Mouse (Mus musculus) megakaryocyte progenitor cell, adult 5-6 weeks (primary cell): ENCODE measurements around the gene Gm17190. TPM values are rescaled to one million over a fixed set of nuclear protein-coding genes. Genes with fewer than 3 reads are reported as not detected.
"Not testable (repeated sequence)": the region's sequence is repeated elsewhere in the genome, so short reads cannot be mapped to it uniquely, and the experiment has no call there.

Experiments used
- ATAC-seq: replicated peaks from 2 replicates; pipeline ENCODE4 v1.8.0; 2016; ENCODE audit warnings: mild to moderate bottlenecking, moderate TSS enrichment, inconsistent platforms; ENCODE audit not compliant: poor library complexity
- total RNA-seq, 2 experiments: library from RNA; stranded (forward) in 1 of 2; stranded (reverse) in 1 of 2; fragments of 157-497, 149-512 nt in 1 of 2; fragments of 200-1000 nt in 1 of 2; gene quantifications; 2 replicates each; pipeline versions ENCODE4 v1.2.3 to v1.2.4; 2015 to 2017

The Gm17190 gene
- total RNA-seq (2015) (not detected in 2 replicates), total RNA-seq (2017) (not detected in 2 replicates)

GRCm38 (mm10) chr13:96081754-96082153 lies at the start of gene Gm17190:
Gene Gm17190 (plus strand): TSS chr13:96082054.
- not testable (repeated sequence) for ATAC-seq

- ATAC-seq = no peak
Observed at GRCm38 (mm10) chr13:96039536-96039935, 42.3 kb upstream of the Gm17190 start.

DNA sequence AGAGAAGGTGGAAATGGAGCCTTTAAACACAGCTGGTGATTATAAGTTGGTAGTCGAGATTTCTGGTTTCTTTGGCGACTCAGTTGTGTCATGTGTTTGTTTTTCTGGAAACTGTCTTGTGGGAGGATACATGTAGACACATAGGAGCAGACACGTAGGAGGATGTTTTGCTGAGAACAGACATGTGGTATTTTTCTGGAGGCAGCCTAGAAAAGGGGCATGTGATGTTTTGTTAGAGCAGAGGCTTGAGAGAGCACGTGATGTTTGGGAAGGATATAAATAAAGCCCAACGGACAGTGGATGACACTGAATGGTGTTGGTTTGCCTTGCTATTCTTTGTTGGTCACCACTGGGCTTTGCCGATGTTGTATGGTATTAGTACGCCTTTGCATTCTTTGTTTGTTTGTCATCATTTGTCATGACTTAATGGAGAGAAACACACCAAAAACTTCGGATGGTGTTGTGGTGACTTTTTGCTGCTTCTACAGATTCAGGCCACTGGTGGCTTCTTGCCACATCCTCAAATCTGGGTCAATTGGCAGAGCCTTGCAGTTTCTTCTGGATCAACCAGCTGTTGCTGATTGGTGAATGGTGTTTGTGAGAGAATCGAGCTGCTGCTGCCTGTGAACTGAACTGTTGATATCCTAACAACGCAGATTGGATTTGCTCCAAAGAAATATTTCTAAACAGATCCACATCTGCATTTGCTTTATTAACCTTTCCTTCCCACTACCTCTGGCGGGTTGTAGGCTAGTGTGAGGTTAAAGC lies 41.4 kb upstream of the Gm17190 start:
- no peak for ATAC-seq

GRCm38 (mm10) chr13:96045396-96045795 lies 36.5 kb upstream of the Gm17190 start:
- no peak for ATAC-seq

- ATAC-seq = no peak
Observed at GRCm38 (mm10) chr13:96052755-96053154, 29.1 kb upstream of the Gm17190 start.

DNA sequence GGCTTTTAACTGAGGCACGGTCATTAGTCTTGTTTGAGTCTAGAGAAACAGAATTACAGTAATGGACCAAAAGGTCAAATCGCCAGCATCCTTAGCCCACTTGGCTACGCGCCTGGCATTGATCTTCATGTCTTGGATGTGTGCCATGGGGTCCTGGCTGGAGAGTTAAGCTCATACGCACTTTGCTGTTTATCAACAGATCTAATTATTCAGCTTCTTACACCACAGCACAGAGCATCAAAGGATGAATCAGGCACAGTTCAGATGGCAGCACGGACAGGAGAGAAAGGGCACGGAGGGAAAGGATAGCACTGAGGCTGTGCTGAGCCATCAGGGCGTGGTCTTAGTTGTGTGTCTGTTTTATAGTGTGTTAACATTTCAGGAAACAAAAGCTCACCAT lies 8.3 kb upstream of the Gm17190 start:
- no peak for ATAC-seq

DNA sequence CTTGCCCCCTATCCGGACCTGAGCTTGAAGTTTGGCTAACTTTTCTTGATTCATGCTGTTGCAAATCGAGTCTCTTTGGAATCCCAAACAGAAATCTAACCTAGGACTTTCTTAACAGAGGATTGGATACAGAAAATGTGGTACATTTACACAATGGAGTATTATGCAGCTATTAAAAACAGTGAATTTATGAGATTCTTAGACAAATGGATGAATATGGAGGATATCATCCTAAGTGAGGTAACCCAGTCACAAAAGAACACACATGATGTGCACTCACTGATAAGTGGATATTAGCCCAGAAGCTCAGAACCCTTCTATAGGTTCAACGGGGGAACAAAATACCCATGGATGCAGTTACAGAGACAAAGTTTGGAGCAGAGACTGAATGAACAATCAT lies 578 bp upstream of the Gm17190 start, which contains the start of gene Gm20075:
Gene Gm20075, minus strand, starts transcription at position 101 of the 400 bp plus-strand sequence.
- ATAC-seq = not testable (repeated sequence)

GRCm38 (mm10) chr13:96085581-96086302 lies 3.9 kb downstream of the Gm17190 start:
- no peak for ATAC-seq

DNA sequence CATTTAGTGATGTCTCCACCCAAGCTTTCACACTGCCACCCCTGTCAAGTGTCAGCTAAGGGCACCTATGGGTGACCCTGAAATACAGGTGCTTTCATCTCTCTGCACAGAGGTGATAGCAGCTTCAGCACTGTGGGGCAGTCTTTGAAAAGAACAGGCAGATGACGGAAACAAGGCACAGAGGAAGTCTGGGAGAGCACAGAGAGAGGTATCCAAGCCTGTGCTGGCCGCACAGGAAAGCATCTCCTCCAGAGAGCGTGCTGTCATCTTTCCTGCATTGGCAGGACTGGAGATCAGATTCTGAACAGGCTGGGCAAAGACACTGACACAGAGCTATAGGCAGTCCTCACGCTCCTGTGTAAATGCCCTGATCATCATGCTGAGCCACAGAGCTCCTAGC lies 9.1 kb downstream of the Gm17190 start:
- no peak for ATAC-seq

GRCm38 (mm10) chr13:96106367-96106766 lies 24.5 kb downstream of the Gm17190 start:
- ATAC-seq = peak; percentile 63

GRCm38 (mm10) chr13:96110767-96111166 lies 28.9 kb downstream of the Gm17190 start:
- ATAC-seq = no peak

GRCm38 (mm10) chr13:96112711-96113110 lies 30.9 kb downstream of the Gm17190 start:
- ATAC-seq = no peak

GRCm38 (mm10) chr13:96125011-96125410 lies 43.2 kb downstream of the Gm17190 start:
- ATAC-seq = no peak

- ATAC-seq = no peak
Observed at GRCm38 (mm10) chr13:96126669-96127068, 44.8 kb downstream of the Gm17190 start.

DNA sequence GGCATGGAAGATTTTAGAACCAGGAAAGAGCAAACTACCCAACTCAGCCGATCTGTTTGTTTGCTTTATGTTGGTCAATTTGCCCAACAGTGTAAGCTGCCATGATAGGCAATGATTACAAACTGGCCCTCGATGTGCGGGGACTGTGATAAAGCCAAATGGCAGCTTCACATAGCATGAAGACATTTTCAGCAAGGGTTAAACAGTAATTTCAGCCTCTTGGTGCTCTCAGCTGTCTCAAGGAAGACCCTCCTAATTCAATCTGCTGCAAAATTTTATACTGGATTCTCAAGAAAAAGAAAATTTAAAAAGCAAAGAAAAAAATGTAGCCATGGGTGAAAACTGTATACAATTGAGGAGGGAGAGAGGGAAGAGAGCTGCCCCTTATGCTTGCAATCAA lies 47.2 kb downstream of the Gm17190 start:
- no peak for ATAC-seq

GRCm38 (mm10) chr13:96131050-96131449 lies 49.2 kb downstream of the Gm17190 start:
- ATAC-seq = 0 out of 2 replicates have a peak, but pooled peaks have one; percentile 26

GRCm38 (mm10) chr13:96131911-96132310 lies 50.1 kb downstream of the Gm17190 start:
- no peak for ATAC-seq

GRCm38 (mm10) chr13:96132401-96132816 lies 50.6 kb downstream of the Gm17190 start, which contains the start of gene Sv2c:
Gene Sv2c (minus strand): TSS chr13:96132577.
- ATAC-seq = peak; percentile 50
